Mouse (Mus musculus) cortical plate, adult 2 months (tissue): Measurements from ENCODE around the gene Meioc. TPM values are rescaled to one million over a fixed set of nuclear protein-coding genes. Genes with fewer than 3 reads are reported as not detected.
"Not testable (repeated sequence)": the region's sequence is repeated elsewhere in the genome, so short reads cannot be mapped to it uniquely, and the experiment has no call there.

Experiments used
- H3K27ac ChIP-seq: fragments of 200-500 bp; 2 replicates; pipeline ENCODE4 v1.5.1; 2012; ENCODE audit warnings: low read length, control low read depth, inconsistent platforms; ENCODE audit not compliant: insufficient read depth
- H3K4me1 ChIP-seq: fragments of 200-500 bp; 2 replicates; pipeline ENCODE4 v1.6.1; 2011; ENCODE audit warnings: low read length; ENCODE audit not compliant: control insufficient read depth, insufficient read depth
- H3K4me3 ChIP-seq: fragments of 200-500 bp; 2 replicates; pipeline ENCODE4 v1.5.1; 2011; ENCODE audit warnings: mild to moderate bottlenecking, low read length, control low read depth; ENCODE audit not compliant: insufficient read depth
- CTCF ChIP-seq: fragments of 200-500 bp; IDR thresholded peaks from 2 replicates; pipeline ENCODE4 v1.5.1; 2011; ENCODE audit warnings: mild to moderate bottlenecking, control low read depth, low read length; ENCODE audit not compliant: insufficient read depth; ENCODE audit errors: extremely low read depth
- POLR2A ChIP-seq: fragments of 200-500 bp; IDR thresholded peaks from 2 replicates; pipeline ENCODE4 v1.6.1; 2011; ENCODE audit warnings: mild to moderate bottlenecking, low read length, control low read depth; ENCODE audit not compliant: insufficient read depth; ENCODE audit errors: extremely low read depth
- polyA plus RNA-seq: library from polyadenylated mRNA; depleted of rRNA; stranded (reverse); fragments of >200 nt; gene quantifications from 2 replicates; pipeline ENCODE4 v1.2.3, GENCODE M21; 2012

Meioc gene
- polyA plus RNA-seq, 1 experiment = not detected

- H3K4me1 ChIP-seq = peaks cover 3% of the 10 kb centered on the region; the same call in 1 of the 2 replicates
- TF ChIP-seq CTCF (no peak), POLR2A (no peak)
- H3K4me3 ChIP-seq = no peak overlapping the region
- no peak overlapping the region for H3K27ac ChIP-seq
Observed at GRCm38 (mm10) chr11:102656931-102657330, 6.6 kb upstream of the Meioc start.

GRCm38 (mm10) chr11:102665151-102665550 is 1.6 kb downstream of the Meioc start:
- H3K4me1 ChIP-seq = no peaks in the 10 kb centered on the region
- TF ChIP-seq POLR2A (no peak), CTCF (no peak)
- H3K27ac ChIP-seq = no peak overlapping the region
- H3K4me3 ChIP-seq = no peak overlapping the region

GRCm38 (mm10) chr11:102665637-102666435 is 2.3 kb downstream of the Meioc start:
- TF ChIP-seq CTCF (no peak), POLR2A (no peak)
- H3K4me3 ChIP-seq = no peak overlapping the region
- H3K27ac ChIP-seq = no peak overlapping the region
- H3K4me1 ChIP-seq = no peaks in the 10 kb centered on the region

- no peaks in the 10 kb centered on the region for H3K4me1 ChIP-seq
- H3K4me3 ChIP-seq = no peak overlapping the region
- peak; percentile 72 for TF ChIP-seq CTCF
- no peak for TF ChIP-seq POLR2A
- no peak overlapping the region for H3K27ac ChIP-seq
Observed at GRCm38 (mm10) chr11:102690162-102690561, 26.6 kb downstream of the Meioc start.

- H3K4me3 ChIP-seq = no peak overlapping the region
- peaks cover 1% of the 10 kb centered on the region; the same call in 1 of the 2 replicates for H3K4me1 ChIP-seq
- TF ChIP-seq POLR2A (no peak), CTCF (no peak)
- no peak overlapping the region for H3K27ac ChIP-seq
Observed at GRCm38 (mm10) chr11:102695289-102695688, 31.8 kb downstream of the Meioc start.

GRCm38 (mm10) chr11:102697338-102698017 is 34.0 kb downstream of the Meioc start, which contains the start of gene Ccdc43:
TSS of gene Ccdc43 (minus strand) at chr11:102697782.
- TF ChIP-seq POLR2A (peak; percentile 86), CTCF (no peak)
- H3K27ac ChIP-seq = peak within 1 kb of the TSS; percentile 51
- peak within 1 kb of the TSS; percentile 82 for H3K4me3 ChIP-seq
- H3K4me1 ChIP-seq = peaks cover 1% of the 10 kb centered on the region; the same call in 1 of the 2 replicates

- peak overlapping the region; percentile 51 for H3K27ac ChIP-seq
- peaks cover 1% of the 10 kb centered on the region; the same call in 1 of the 2 replicates for H3K4me1 ChIP-seq
- peak overlapping the region; percentile 82 for H3K4me3 ChIP-seq
- no peak for TF ChIP-seq POLR2A
Observed at GRCm38 (mm10) chr11:102698018-102698476, 34.5 kb downstream of the Meioc start.

- not testable (repeated sequence) for H3K4me3 ChIP-seq
Observed at GRCm38 (mm10) chr11:102702206-102702605, 38.7 kb downstream of the Meioc start.

GRCm38 (mm10) chr11:102712411-102712810 is 48.9 kb downstream of the Meioc start:
- TF ChIP-seq POLR2A (no peak), CTCF (no peak)

More at GRCm38 (mm10) chr11:102702206-102702605, 38.7 kb downstream of the Meioc start:
- H3K27ac ChIP-seq, H3K4me1 ChIP-seq: not testable (repeated sequence)

GRCm38 (mm10) chr11:102714578-102714977 is 51.1 kb downstream of the Meioc start:
- not testable (repeated sequence) for H3K4me1 ChIP-seq, H3K4me3 ChIP-seq, H3K27ac ChIP-seq

More at GRCm38 (mm10) chr11:102712411-102712810, 48.9 kb downstream of the Meioc start:
- Histone ChIP-seq H3K27ac (no peak overlapping the region), H3K4me3 (no peak overlapping the region), H3K4me1 (no peaks in the 10 kb centered on the region; the same call in 1 of the 2 replicates)
